Mouse (Mus musculus) kidney, adult 2 months (tissue): ENCODE measurements at regions not wholly inside any gene's neighbourhood (a gene's known extent, or its start where the extent isn't known, plus 50 kb on each side); places are given as distances from the start of the nearest gene placed in this dataset.
"Not testable (repeated sequence)": the region's sequence is repeated elsewhere in the genome, so short reads cannot be mapped to it uniquely, and the experiment has no call there.

Source experiments
- DNase-seq: peaks from one replicate; pipeline ENCODE4 v3.0.0; 2021
- H3K27ac ChIP-seq: fragments of 200-500 bp; 2 replicates; pipeline ENCODE4 v1.5.1; 2012; ENCODE audit warnings: low read depth, low read length, control low read depth, inconsistent platforms; ENCODE audit not compliant: insufficient read depth
- H3K27me3 ChIP-seq: fragments of 200-500 bp; replicated peaks from 2 replicates; pipeline ENCODE4 v1.6.1; 2012; ENCODE audit warnings: mild to moderate bottlenecking, moderate library complexity, low read length, inconsistent platforms; ENCODE audit not compliant: control insufficient read depth, insufficient read depth
- H3K36me3 ChIP-seq: fragments of 200-500 bp; 2 replicates; pipeline ENCODE4 v1.6.1; 2012; ENCODE audit warnings: mild to moderate bottlenecking, moderate library complexity, low read length, inconsistent platforms; ENCODE audit not compliant: control insufficient read depth, insufficient read depth
- H3K4me1 ChIP-seq: fragments of 200-500 bp; 2 replicates; pipeline ENCODE4 v1.6.1; 2011; ENCODE audit warnings: low read length; ENCODE audit not compliant: control insufficient read depth, insufficient read depth
- H3K4me3 ChIP-seq: fragments of 200-500 bp; 2 replicates; pipeline ENCODE4 v1.5.1; 2011; ENCODE audit warnings: mild to moderate bottlenecking, low read depth, low read length, control low read depth; ENCODE audit not compliant: insufficient read depth
- CTCF ChIP-seq: fragments of 200-500 bp; conservative IDR thresholded peaks from 2 replicates; pipeline ENCODE4 v1.5.1; 2011; ENCODE audit warnings: low read depth, mild to moderate bottlenecking, control low read depth, low read length, moderate library complexity, mixed read lengths; ENCODE audit not compliant: insufficient read depth, insufficient read length
- POLR2A ChIP-seq: fragments of 200-500 bp; IDR thresholded peaks from one replicate; pipeline ENCODE4 v1.6.1; 2011; ENCODE audit warnings: low read depth, low read length, control low read depth
- WGBS: fragments of 180-500 bp; shearing (Covaris S2); methylation state at CpG from one replicate; pipeline ENCODE4 v1.1.7; 2018; 5-methylcytosine and 5-hydroxymethylcytosine counted together

DNA sequence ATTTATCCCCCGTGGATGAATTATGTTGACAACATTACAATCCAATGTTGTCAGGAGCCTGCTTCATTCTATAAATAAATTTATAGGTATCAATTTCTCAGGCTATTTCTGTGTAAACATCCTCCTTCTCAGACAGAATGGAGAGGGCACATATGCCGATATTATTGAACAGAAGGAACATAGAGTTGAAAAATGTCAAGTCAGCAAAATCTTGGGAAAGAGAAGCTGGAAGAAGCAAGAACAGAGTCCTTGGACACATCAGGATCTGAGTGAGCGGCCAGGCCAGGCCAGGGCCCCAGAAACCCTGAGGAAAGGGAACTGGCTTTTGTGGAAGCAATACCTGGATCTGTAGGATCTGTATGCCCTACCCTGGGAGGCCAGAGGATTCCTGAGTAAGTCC, 129.9 kb upstream of the Zranb2 start:
- Histone ChIP-seq H3K27ac (no peak overlapping the region), H3K4me3 (no peak overlapping the region), H3K27me3 (no peaks in the 10 kb centered on the region; the same call in 1 of the 2 replicates), H3K36me3 (no peaks in the 10 kb centered on the region), H3K4me1 (no peaks in the 10 kb centered on the region)
- 53% methylated on average over 3 of the region's 3 CpGs for WGBS
- DNase-seq = no peak
- TF ChIP-seq CTCF (no peak), POLR2A (no peak)

DNA sequence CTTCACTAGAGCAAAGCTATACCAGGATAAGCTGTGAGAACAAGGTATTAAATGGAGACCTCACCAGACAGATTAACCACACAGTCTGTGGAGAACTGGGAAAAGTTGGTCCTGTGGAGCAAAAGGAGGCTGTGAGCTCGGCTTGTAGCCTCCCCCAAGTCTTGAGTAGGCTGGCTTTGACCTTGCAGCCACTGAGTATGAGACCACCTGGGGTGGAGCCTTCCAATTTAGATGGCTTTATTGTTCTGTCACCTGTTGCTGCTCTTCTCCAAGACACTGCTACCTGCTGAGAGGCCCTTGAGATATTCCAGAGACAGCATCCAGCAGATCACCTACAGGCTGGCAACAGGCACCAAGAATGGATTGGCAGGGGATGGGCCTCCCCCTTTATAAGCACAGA, 110.5 kb upstream of the Zranb2 start:
- H3K4me3 ChIP-seq, H3K27me3 ChIP-seq, DNase-seq, H3K27ac ChIP-seq, H3K4me1 ChIP-seq, H3K36me3 ChIP-seq: not testable (repeated sequence)
- 46% methylated on average over 1 of the region's 1 CpGs for WGBS

DNA sequence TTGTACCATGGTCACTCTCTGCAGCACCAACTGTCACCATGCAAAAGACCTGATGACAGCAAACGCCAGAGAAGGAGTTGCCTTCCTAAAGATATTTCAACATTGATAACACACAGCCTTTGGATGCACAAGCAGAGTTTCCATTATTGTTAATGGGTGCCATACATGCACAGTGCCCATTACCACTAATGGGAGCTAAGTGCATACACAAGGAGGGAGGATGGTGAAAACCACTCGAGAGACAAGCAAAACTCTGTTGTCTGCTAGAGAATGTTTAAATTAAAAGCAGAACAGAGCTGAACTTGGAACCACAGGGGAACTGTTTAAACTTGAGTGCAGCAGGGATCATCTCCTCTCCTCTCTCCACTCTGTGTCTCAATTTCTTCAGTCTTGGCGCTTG, 107.2 kb upstream of the Zranb2 start:
- DNase-seq = no peak
- Histone ChIP-seq H3K4me3 (no peak overlapping the region), H3K27ac (no peak overlapping the region), H3K27me3 (no peaks in the 10 kb centered on the region), H3K36me3 (no peaks in the 10 kb centered on the region), H3K4me1 (no peaks in the 10 kb centered on the region)
- 34% methylated on average over 3 of the region's 3 CpGs for WGBS
- no peak for TF ChIP-seq CTCF
- no peak for TF ChIP-seq POLR2A

DNA sequence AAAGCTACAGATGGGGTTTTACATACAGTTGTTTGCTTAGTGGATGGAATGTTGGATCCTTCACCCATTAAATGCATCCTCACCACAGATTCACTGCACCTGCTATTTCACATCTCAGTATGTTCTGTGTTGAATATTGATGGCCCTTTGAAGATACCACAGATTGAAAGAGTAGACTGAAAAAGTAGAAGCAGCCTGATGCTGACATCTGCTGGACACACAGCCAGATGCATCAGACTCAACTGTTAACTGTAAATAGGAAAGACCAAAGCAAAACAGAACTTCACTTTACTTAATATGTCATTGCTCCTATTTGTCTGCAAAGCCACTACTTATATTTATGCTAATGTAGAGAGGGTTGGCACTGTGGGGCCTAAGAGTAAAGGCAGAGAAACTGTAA, 84.2 kb upstream of the Zranb2 start:
- no peaks in the 10 kb centered on the region for H3K36me3 ChIP-seq
- no peaks in the 10 kb centered on the region for H3K4me1 ChIP-seq
- no peaks in the 10 kb centered on the region for H3K27me3 ChIP-seq
- no peak overlapping the region for H3K27ac ChIP-seq
- DNase-seq = peak; percentile 14
- no peak overlapping the region for H3K4me3 ChIP-seq
- TF ChIP-seq POLR2A = no peak
- TF ChIP-seq CTCF = no peak

DNA sequence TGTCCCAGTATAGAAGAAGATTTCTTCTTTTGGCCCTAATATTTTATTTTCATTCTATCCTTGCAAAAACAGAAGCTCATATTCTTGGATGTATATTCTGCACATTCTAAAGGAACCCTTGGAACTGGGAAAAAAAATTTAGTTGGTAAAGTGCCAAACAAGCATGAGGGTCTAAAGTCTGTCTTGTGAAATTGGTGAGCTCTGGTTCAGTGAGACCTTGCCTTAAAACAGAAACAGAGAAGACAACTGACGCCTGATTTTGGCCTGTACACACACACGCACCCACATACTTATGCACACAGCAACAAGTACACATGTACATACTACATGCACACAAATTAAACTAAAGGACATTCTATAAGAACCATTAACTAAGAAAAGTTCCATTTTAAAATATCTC, 62.4 kb upstream of the Zranb2 start:
- 72% methylated on average over 2 of the region's 2 CpGs for WGBS
- no peak for TF ChIP-seq POLR2A
- no peak for TF ChIP-seq CTCF
- no peaks in the 10 kb centered on the region for H3K4me1 ChIP-seq

DNA sequence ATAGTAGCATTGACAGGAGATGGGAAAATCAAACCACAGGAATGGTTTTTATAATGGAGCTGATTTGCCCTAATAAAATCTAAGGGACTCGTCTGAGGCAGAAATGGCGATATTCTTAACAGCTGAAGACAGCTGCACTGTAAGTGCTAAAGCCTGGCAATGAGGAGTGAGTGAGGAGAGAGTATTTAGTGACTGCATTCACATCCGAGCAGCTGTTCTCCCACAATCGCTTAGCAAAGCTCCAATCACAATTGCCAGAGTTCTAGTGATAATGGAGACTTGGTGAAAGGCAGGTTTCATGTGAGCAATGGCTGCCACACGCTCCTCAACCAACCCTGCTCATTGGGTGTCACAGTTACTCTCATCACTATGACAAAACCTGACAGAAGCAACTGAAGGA, 61.3 kb upstream of the Zranb2 start:
- TF ChIP-seq CTCF (no peak), POLR2A (no peak)
- Histone ChIP-seq H3K27ac (no peak overlapping the region), H3K4me1 (no peaks in the 10 kb centered on the region), H3K27me3 (no peaks in the 10 kb centered on the region), H3K4me3 (no peak overlapping the region), H3K36me3 (no peaks in the 10 kb centered on the region)
- 81% methylated on average over 5 of the region's 5 CpGs for WGBS
- no peak for DNase-seq

More for the DNA sequence above, 62.4 kb upstream of the Zranb2 start:
- DNase-seq = no peak
- Histone ChIP-seq H3K27me3 (no peaks in the 10 kb centered on the region), H3K27ac (no peak overlapping the region), H3K4me3 (no peak overlapping the region), H3K36me3 (no peaks in the 10 kb centered on the region)

DNA sequence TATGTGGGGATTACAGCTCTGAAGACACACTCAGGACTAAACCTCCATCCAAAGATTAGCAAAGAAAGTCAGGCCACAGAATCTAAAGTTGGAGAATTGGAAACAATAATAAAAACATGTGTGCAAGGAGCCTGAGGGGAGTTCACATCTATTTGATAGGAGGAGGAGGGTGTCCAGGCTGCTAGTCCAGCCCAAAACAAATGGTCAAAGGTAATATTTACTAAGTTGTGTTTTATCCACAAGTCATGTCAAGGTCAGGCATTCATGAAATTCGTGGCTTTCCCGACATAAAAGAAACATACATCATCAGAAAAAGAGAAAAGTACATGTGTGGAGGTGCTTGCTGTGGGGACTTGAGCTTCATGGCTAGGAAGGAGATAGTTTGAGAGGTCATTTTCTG, 56.2 kb upstream of the Zranb2 start:
- Histone ChIP-seq H3K27ac (no peak overlapping the region), H3K36me3 (no peaks in the 10 kb centered on the region), H3K4me3 (no peak overlapping the region), H3K4me1 (no peaks in the 10 kb centered on the region), H3K27me3 (no peaks in the 10 kb centered on the region)
- DNase-seq = no peak
- 69% methylated on average over 2 of the region's 2 CpGs for WGBS
- no peak for TF ChIP-seq POLR2A
- TF ChIP-seq CTCF = no peak
